Mouse (Mus musculus) cerebellum, adult 18-20 months (tissue): ENCODE results near the gene Atraid.

Source experiments
- DNase-seq, 2 experiments: peaks; one replicate each; pipeline ENCODE4 v3.0.0; 2021

Atraid gene

GRCm38 (mm10) chr5:31095711-31096480 lies 47.8 kb downstream of the Atraid start:
- no peak for DNase-seq
